Mouse (Mus musculus): ENCODE results near the gene Slc13a3. TPM values are rescaled to one million over a fixed set of nuclear protein-coding genes. Genes with fewer than 3 reads are reported as not detected.
A peak's percentile ranks its signal among the peaks of the same experiment; 100 is the strongest.

Gene Slc13a3
- total and polyA plus RNA-seq, 3 experiments, result 0.29 to 0.68 (median 0.31) TPM

GRCm38 (mm10) chr2:165470167-165470566 lies 2.9 kb downstream of the Slc13a3 start:
- Histone ChIP-seq H3K36me3 (ENCODE audit: control insufficient read depth, insufficient read depth, low read length) (no peaks in the 10 kb centered on the region), H3K27me3 (ENCODE audit: control insufficient read depth, insufficient read depth, low read length) (peaks cover 3% of the 10 kb centered on the region), H3K9ac (ENCODE audit: low read depth, low read length) (no peak overlapping the region), H3K4me3 (no peak overlapping the region), H3K79me2 (replicated peaks; ENCODE audit: control insufficient read depth, insufficient read depth, low read length) (no peaks in the 10 kb centered on the region), H3K4me1 (ENCODE audit: control insufficient read depth, insufficient read depth, low read length) (no peaks in the 10 kb centered on the region), H3K27ac (no peak overlapping the region)
- intact Hi-C loops (cut with DNase I), result no loop called here
- peak; percentile 25 to 26 for DNase-seq
- WGBS, result 31% methylated on average over 5 of the region's 5 CpGs
- TF ChIP-seq CTCF (IDR thresholded peaks at IDR 0.05), result peak; percentile 20; the same call in 1 of the 2 replicates
- no peak for TF ChIP-seq POLR2A (IDR thresholded peaks at IDR 0.05; ENCODE audit: insufficient read depth, low read depth, low read length)
- no peak for TF ChIP-seq EP300 (IDR thresholded peaks at IDR 0.05; ENCODE audit: insufficient read depth, low read depth, low read length)

- intact Hi-C loops (cut with DNase I), result no loop called here
- 0 out of 2 replicates have a peak, but pooled peaks cover 2% of the 10 kb centered on the region for H3K27me3 ChIP-seq (ENCODE audit: control insufficient read depth, insufficient read depth, low read length)
- no peak overlapping the region for H3K9ac ChIP-seq (ENCODE audit: low read depth, low read length)
- H3K4me3 ChIP-seq, result no peak overlapping the region
- TF ChIP-seq POLR2A (IDR thresholded peaks at IDR 0.05; ENCODE audit: insufficient read depth, low read depth, low read length) (no peak), CTCF (IDR thresholded peaks at IDR 0.05) (no peak), EP300 (IDR thresholded peaks at IDR 0.05; ENCODE audit: insufficient read depth, low read depth, low read length) (no peak)
- no peaks in the 10 kb centered on the region for H3K79me2 ChIP-seq (replicated peaks; ENCODE audit: control insufficient read depth, insufficient read depth, low read length)
- H3K27ac ChIP-seq, result no peak overlapping the region
- 48% methylated on average over 15 of the region's 15 CpGs for WGBS
- DNase-seq, result peak; percentile 44 to 52
- no peaks in the 10 kb centered on the region for H3K4me1 ChIP-seq (ENCODE audit: control insufficient read depth, insufficient read depth, low read length)
- H3K36me3 ChIP-seq (ENCODE audit: control insufficient read depth, insufficient read depth, low read length), result no peaks in the 10 kb centered on the region
Observed at GRCm38 (mm10) chr2:165467824-165468452, 5.1 kb downstream of the Slc13a3 start.

GRCm38 (mm10) chr2:165459663-165460062 lies 13.4 kb downstream of the Slc13a3 start:
- no peak overlapping the region for H3K4me3 ChIP-seq
- no peaks in the 10 kb centered on the region for H3K36me3 ChIP-seq (ENCODE audit: control insufficient read depth, insufficient read depth, low read length)
- no peak overlapping the region for H3K9ac ChIP-seq (ENCODE audit: low read depth, low read length)
- TF ChIP-seq POLR2A (IDR thresholded peaks at IDR 0.05; ENCODE audit: insufficient read depth, low read depth, low read length), result no peak
- TF ChIP-seq EP300 (IDR thresholded peaks at IDR 0.05; ENCODE audit: insufficient read depth, low read depth, low read length), result no peak
- no peak for TF ChIP-seq CTCF (IDR thresholded peaks at IDR 0.05)
- H3K79me2 ChIP-seq (replicated peaks; ENCODE audit: control insufficient read depth, insufficient read depth, low read length), result no peaks in the 10 kb centered on the region
- DNase-seq, result no peak
- intact Hi-C loops (cut with DNase I), result no loop called here
- no peaks in the 10 kb centered on the region for H3K27me3 ChIP-seq (ENCODE audit: control insufficient read depth, insufficient read depth, low read length)
- H3K4me1 ChIP-seq (ENCODE audit: control insufficient read depth, insufficient read depth, low read length), result no peaks in the 10 kb centered on the region
- no peak overlapping the region for H3K27ac ChIP-seq
- 36% methylated on average over 7 of the region's 7 CpGs for WGBS

- no peaks in the 10 kb centered on the region for H3K79me2 ChIP-seq (replicated peaks; ENCODE audit: control insufficient read depth, insufficient read depth, low read length)
- intact Hi-C loops (cut with DNase I), result no loop called here
- H3K27ac ChIP-seq, result no peak overlapping the region
- no peak overlapping the region for H3K9ac ChIP-seq (ENCODE audit: low read depth, low read length)
- H3K36me3 ChIP-seq (ENCODE audit: control insufficient read depth, insufficient read depth, low read length), result no peaks in the 10 kb centered on the region
- no peak for TF ChIP-seq CTCF (IDR thresholded peaks at IDR 0.05)
- no peak for TF ChIP-seq POLR2A (IDR thresholded peaks at IDR 0.05; ENCODE audit: insufficient read depth, low read depth, low read length)
- WGBS, result 65% methylated on average over 5 of the region's 5 CpGs
- H3K27me3 ChIP-seq (ENCODE audit: control insufficient read depth, insufficient read depth, low read length), result no peaks in the 10 kb centered on the region
- no peak for DNase-seq
- no peaks in the 10 kb centered on the region for H3K4me1 ChIP-seq (ENCODE audit: control insufficient read depth, insufficient read depth, low read length)
- no peak overlapping the region for H3K4me3 ChIP-seq
Observed at GRCm38 (mm10) chr2:165458189-165458588, 14.8 kb downstream of the Slc13a3 start.

GRCm38 (mm10) chr2:165456710-165457109 lies 16.3 kb downstream of the Slc13a3 start:
- H3K9ac ChIP-seq (ENCODE audit: low read depth, low read length), result no peak overlapping the region
- no peaks in the 10 kb centered on the region for H3K27me3 ChIP-seq (ENCODE audit: control insufficient read depth, insufficient read depth, low read length)
- H3K4me1 ChIP-seq (ENCODE audit: control insufficient read depth, insufficient read depth, low read length), result no peaks in the 10 kb centered on the region
- WGBS, result 62% methylated on average over 2 of the region's 2 CpGs
- H3K4me3 ChIP-seq, result no peak overlapping the region
- no peak for TF ChIP-seq CTCF (IDR thresholded peaks at IDR 0.05)
- TF ChIP-seq POLR2A (IDR thresholded peaks at IDR 0.05; ENCODE audit: insufficient read depth, low read depth, low read length), result no peak
- no peak for TF ChIP-seq EP300 (IDR thresholded peaks at IDR 0.05; ENCODE audit: insufficient read depth, low read depth, low read length)
- H3K27ac ChIP-seq, result no peak overlapping the region
- no peak for DNase-seq
- intact Hi-C loops (cut with DNase I), result no loop called here
- H3K79me2 ChIP-seq (replicated peaks; ENCODE audit: control insufficient read depth, insufficient read depth, low read length), result no peaks in the 10 kb centered on the region
- H3K36me3 ChIP-seq (ENCODE audit: control insufficient read depth, insufficient read depth, low read length), result no peaks in the 10 kb centered on the region

- H3K27ac ChIP-seq, result no peak overlapping the region
- DNase-seq, result no peak
- H3K36me3 ChIP-seq (ENCODE audit: control insufficient read depth, insufficient read depth, low read length), result no peaks in the 10 kb centered on the region
- 71% methylated on average over 12 of the region's 12 CpGs for WGBS
- no peak overlapping the region for H3K4me3 ChIP-seq
- TF ChIP-seq EP300 (IDR thresholded peaks at IDR 0.05; ENCODE audit: insufficient read depth, low read depth, low read length), result no peak
- no peak for TF ChIP-seq CTCF (IDR thresholded peaks at IDR 0.05)
- no peak for TF ChIP-seq POLR2A (IDR thresholded peaks at IDR 0.05; ENCODE audit: insufficient read depth, low read depth, low read length)
- H3K79me2 ChIP-seq (replicated peaks; ENCODE audit: control insufficient read depth, insufficient read depth, low read length), result no peaks in the 10 kb centered on the region
- no peaks in the 10 kb centered on the region for H3K27me3 ChIP-seq (ENCODE audit: control insufficient read depth, insufficient read depth, low read length)
- intact Hi-C loops (cut with DNase I), result no loop called here
- no peak overlapping the region for H3K9ac ChIP-seq (ENCODE audit: low read depth, low read length)
- H3K4me1 ChIP-seq (ENCODE audit: control insufficient read depth, insufficient read depth, low read length), result no peaks in the 10 kb centered on the region
Observed at GRCm38 (mm10) chr2:165452730-165453693, 20.0 kb downstream of the Slc13a3 start.
